Mouse (Mus musculus): ENCODE data around the gene Pin4. TPM values are rescaled to one million over a fixed set of nuclear protein-coding genes. Genes with fewer than 3 reads are reported as not detected.

Gene Pin4
- polyA plus RNA-seq, 1 experiment from 2014 or later, result 61.7 TPM

DNA sequence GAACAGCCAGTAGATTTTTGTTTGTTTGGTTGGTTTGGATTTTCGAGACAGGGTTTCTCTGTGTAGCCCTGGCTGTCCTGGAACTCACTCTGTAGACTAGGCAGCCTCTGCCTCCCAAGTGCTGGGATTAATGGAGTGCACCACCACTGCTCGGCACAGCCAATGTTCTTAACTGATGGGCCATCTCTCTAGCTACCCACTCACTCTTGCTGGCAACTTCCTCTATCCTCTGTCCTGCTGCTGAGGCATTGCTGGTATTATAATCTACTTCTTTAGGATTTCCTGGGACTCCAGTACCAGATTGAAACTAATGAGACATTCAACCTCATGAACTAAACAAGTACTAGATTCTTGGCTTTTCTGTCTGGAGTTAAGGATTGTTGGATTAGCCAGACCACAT is 41.3 kb downstream of the Pin4 start:
- no peak for DNase-seq (ENCODE audit: low spot score)
- Histone ChIP-seq H3K27ac (replicated peaks) (no peak overlapping the region), H3K9ac (ENCODE audit: low read length) (no peak overlapping the region), H3K4me3 (ENCODE audit: low read depth, low read length) (no peak overlapping the region), H3K27me3 (ENCODE audit: control insufficient read depth, insufficient read depth, low read length) (no peaks in the 10 kb centered on the region), H3K4me1 (replicated peaks; ENCODE audit: control insufficient read depth, insufficient read depth) (no peaks in the 10 kb centered on the region), H3K4me2 (replicated peaks; ENCODE audit: low read depth) (no peak overlapping the region), H3K9me3 (ENCODE audit: control insufficient read depth, low read length) (no peaks in the 10 kb centered on the region), H3K36me3 (ENCODE audit: control insufficient read depth, insufficient read depth, low read length) (no peaks in the 10 kb centered on the region)
- TF ChIP-seq EP300 (optimal IDR thresholded peaks at IDR 0.05) (no peak), CTCF (IDR thresholded peaks at IDR 0.05; ENCODE audit: low read depth) (no peak)
- ATAC-seq (ENCODE audit: low FRiP score, low TSS enrichment), result no peak
- WGBS, result 58% methylated on average over 2 of the region's 2 CpGs

DNA sequence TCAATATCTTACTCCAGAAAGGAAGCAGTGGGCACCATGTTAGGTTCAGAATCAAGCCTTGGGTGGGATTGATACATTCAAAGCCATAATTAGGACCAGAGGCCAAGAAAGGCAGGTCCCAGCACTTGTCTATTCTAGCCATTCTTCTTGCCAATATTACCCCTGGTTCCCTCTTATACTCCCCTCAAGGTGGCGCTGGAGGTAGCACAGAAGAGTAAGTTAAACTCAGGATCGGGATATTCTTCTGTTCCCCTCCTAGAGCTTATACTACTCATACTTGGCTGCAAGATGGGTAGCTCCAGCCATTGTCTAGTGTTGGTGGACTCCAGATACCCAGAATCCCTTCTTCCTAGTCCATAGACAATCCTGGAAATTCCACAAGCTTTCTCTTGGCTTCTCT is 43.8 kb downstream of the Pin4 start:
- 43% methylated on average over 2 of the region's 2 CpGs for WGBS
- ATAC-seq (ENCODE audit: low FRiP score, low TSS enrichment), result no peak

DNA sequence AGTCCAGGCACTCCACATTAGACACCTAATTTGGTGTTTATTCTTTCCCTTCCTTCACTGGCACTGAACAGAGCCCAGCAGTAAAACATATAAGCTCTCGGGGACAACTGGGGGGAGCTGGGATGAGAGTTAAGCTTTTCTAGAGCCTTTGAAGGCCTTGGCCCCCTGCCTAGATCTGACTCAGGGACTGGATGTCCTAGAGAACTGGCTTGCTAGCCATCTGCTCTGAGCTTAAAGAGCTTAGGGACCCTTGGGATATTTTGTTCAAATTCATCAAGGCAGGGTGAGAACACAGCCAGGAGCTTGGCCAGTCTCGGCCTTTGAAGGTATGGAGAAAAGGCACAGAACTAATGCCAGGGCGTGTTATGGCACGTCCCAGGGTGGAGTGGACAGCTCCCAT is 44.3 kb downstream of the Pin4 start:
- no peaks in the 10 kb centered on the region for H3K27me3 ChIP-seq (ENCODE audit: control insufficient read depth, insufficient read depth, low read length)
- ATAC-seq (ENCODE audit: low FRiP score, low TSS enrichment) (peak; percentile 42; the same call in 1 of the 2 replicates), DNase-seq (ENCODE audit: low spot score) (no peak)
- 59% methylated on average over 4 of the region's 4 CpGs for WGBS
- TF ChIP-seq CTCF (IDR thresholded peaks at IDR 0.05; ENCODE audit: low read depth), result no peak
- no peak for TF ChIP-seq EP300 (optimal IDR thresholded peaks at IDR 0.05)
- no peak overlapping the region for H3K27ac ChIP-seq (replicated peaks)
- H3K36me3 ChIP-seq (ENCODE audit: control insufficient read depth, insufficient read depth, low read length), result no peaks in the 10 kb centered on the region
- no peak overlapping the region for H3K9ac ChIP-seq (ENCODE audit: low read length)
- H3K4me3 ChIP-seq (ENCODE audit: low read depth, low read length), result no peak overlapping the region
- no peak overlapping the region for H3K4me2 ChIP-seq (replicated peaks; ENCODE audit: low read depth)
- H3K4me1 ChIP-seq (replicated peaks; ENCODE audit: control insufficient read depth, insufficient read depth), result no peaks in the 10 kb centered on the region
- H3K9me3 ChIP-seq (ENCODE audit: control insufficient read depth, low read length), result no peaks in the 10 kb centered on the region

More for the DNA sequence above, 43.8 kb downstream of the Pin4 start:
- no peak overlapping the region for H3K9ac ChIP-seq (ENCODE audit: low read length)
- no peak overlapping the region for H3K27ac ChIP-seq (replicated peaks)
- H3K9me3 ChIP-seq (ENCODE audit: control insufficient read depth, low read length), result no peaks in the 10 kb centered on the region
- TF ChIP-seq EP300 (optimal IDR thresholded peaks at IDR 0.05) (no peak), CTCF (IDR thresholded peaks at IDR 0.05; ENCODE audit: low read depth) (peak; percentile 47)
- DNase-seq (ENCODE audit: low spot score), result no peak
- no peak overlapping the region for H3K4me3 ChIP-seq (ENCODE audit: low read depth, low read length)
- H3K4me1 ChIP-seq (replicated peaks; ENCODE audit: control insufficient read depth, insufficient read depth), result no peaks in the 10 kb centered on the region
- no peak overlapping the region for H3K4me2 ChIP-seq (replicated peaks; ENCODE audit: low read depth)
- H3K27me3 ChIP-seq (ENCODE audit: control insufficient read depth, insufficient read depth, low read length), result no peaks in the 10 kb centered on the region
- no peaks in the 10 kb centered on the region for H3K36me3 ChIP-seq (ENCODE audit: control insufficient read depth, insufficient read depth, low read length)

DNA sequence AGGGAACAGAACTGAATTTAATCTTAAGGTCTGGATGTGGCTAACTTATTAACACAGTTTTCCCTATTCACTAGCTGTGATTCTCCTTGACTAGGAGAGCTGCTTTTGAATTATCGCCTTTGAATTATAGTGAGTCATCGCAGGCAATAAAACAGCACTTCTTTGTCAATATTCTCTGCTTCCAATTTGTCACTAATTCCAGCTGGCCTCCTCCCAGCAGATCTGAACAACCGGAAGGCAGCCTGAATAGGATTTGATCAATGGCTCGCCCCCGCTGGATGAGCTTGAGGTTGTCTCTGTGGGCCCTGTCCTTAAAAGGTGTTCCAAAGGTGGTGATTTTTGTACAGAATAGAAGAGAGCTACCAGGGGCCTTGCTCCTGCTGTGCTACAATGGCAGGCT is 47.3 kb downstream of the Pin4 start:
- 47% methylated on average over 5 of the region's 5 CpGs for WGBS
- TF ChIP-seq EP300 (optimal IDR thresholded peaks at IDR 0.05) (no peak), CTCF (IDR thresholded peaks at IDR 0.05; ENCODE audit: low read depth) (no peak)
- ATAC-seq (ENCODE audit: low FRiP score, low TSS enrichment) (no peak), DNase-seq (ENCODE audit: low spot score) (no peak)
- Histone ChIP-seq H3K36me3 (ENCODE audit: control insufficient read depth, insufficient read depth, low read length) (no peaks in the 10 kb centered on the region), H3K27me3 (ENCODE audit: control insufficient read depth, insufficient read depth, low read length) (no peaks in the 10 kb centered on the region), H3K9me3 (ENCODE audit: control insufficient read depth, low read length) (no peaks in the 10 kb centered on the region), H3K27ac (replicated peaks) (peak overlapping the region; percentile 13; the same call in 1 of the 2 replicates), H3K4me3 (ENCODE audit: low read depth, low read length) (no peak overlapping the region), H3K9ac (ENCODE audit: low read length) (no peak overlapping the region), H3K4me1 (replicated peaks; ENCODE audit: control insufficient read depth, insufficient read depth) (no peaks in the 10 kb centered on the region), H3K4me2 (replicated peaks; ENCODE audit: low read depth) (no peak overlapping the region)

DNA sequence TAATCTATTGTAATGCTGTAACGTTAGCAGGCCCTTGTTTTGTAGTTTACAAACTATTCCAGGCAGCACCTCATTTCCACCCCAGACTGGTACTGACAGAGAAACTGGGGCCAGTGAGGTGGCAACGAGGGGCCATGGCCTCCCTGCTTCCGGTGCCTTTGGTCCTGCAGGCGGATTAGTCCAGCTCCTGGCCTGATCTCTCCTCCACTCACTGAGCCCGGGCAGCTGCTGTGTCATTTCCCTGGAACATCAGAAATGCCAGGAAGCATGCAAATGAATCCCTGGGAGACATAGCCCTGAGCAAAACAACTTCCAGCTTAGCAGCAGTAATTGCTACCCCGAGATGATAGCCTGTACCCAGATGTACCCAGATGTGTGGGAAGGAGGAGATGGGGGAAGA is 47.7 kb downstream of the Pin4 start:
- H3K27ac ChIP-seq (replicated peaks), result peak overlapping the region; percentile 13; the same call in 1 of the 2 replicates

GRCm38 (mm10) chrX:102169724-102170123 is 50.5 kb downstream of the Pin4 start:
- Histone ChIP-seq H3K9me3 (ENCODE audit: control insufficient read depth, low read length) (no peaks in the 10 kb centered on the region), H3K4me1 (replicated peaks; ENCODE audit: control insufficient read depth, insufficient read depth) (no peaks in the 10 kb centered on the region), H3K4me2 (replicated peaks; ENCODE audit: low read depth) (no peak overlapping the region), H3K9ac (ENCODE audit: low read length) (no peak overlapping the region), H3K36me3 (ENCODE audit: control insufficient read depth, insufficient read depth, low read length) (no peaks in the 10 kb centered on the region), H3K27me3 (ENCODE audit: control insufficient read depth, insufficient read depth, low read length) (no peaks in the 10 kb centered on the region), H3K27ac (replicated peaks) (no peak overlapping the region), H3K4me3 (ENCODE audit: low read depth, low read length) (no peak overlapping the region)
- TF ChIP-seq EP300 (optimal IDR thresholded peaks at IDR 0.05), result no peak
- TF ChIP-seq CTCF (IDR thresholded peaks at IDR 0.05; ENCODE audit: low read depth), result no peak
- ATAC-seq (ENCODE audit: low FRiP score, low TSS enrichment) (no peak), DNase-seq (ENCODE audit: low spot score) (no peak)
- WGBS, result 44% methylated on average over 1 of the region's 1 CpGs

More for the DNA sequence above, 47.7 kb downstream of the Pin4 start:
- ATAC-seq (ENCODE audit: low FRiP score, low TSS enrichment), result no peak
- Histone ChIP-seq H3K4me2 (replicated peaks; ENCODE audit: low read depth) (no peak overlapping the region), H3K4me3 (ENCODE audit: low read depth, low read length) (no peak overlapping the region), H3K27me3 (ENCODE audit: control insufficient read depth, insufficient read depth, low read length) (no peaks in the 10 kb centered on the region), H3K4me1 (replicated peaks; ENCODE audit: control insufficient read depth, insufficient read depth) (no peaks in the 10 kb centered on the region), H3K9me3 (ENCODE audit: control insufficient read depth, low read length) (no peaks in the 10 kb centered on the region), H3K36me3 (ENCODE audit: control insufficient read depth, insufficient read depth, low read length) (no peaks in the 10 kb centered on the region), H3K9ac (ENCODE audit: low read length) (no peak overlapping the region)
- 41% methylated on average over 6 of the region's 6 CpGs for WGBS
- DNase-seq (ENCODE audit: low spot score), result no peak
- TF ChIP-seq EP300 (optimal IDR thresholded peaks at IDR 0.05), result no peak

Measured in stomach, postnatal 0 days (tissue).